Mouse (Mus musculus) ZHBTc4 (cell line): ENCODE data around the gene Lamtor3.
"Not testable (repeated sequence)": the region's sequence is repeated elsewhere in the genome, so short reads cannot be mapped to it uniquely, and the experiment has no call there.

ENCODE experiments used
- DNase-seq: peaks from one replicate; pipeline ENCODE4 v3.0.0-alpha.2; 2011; ENCODE audit warnings: low read depth, low spot score

Lamtor3 gene

DNA sequence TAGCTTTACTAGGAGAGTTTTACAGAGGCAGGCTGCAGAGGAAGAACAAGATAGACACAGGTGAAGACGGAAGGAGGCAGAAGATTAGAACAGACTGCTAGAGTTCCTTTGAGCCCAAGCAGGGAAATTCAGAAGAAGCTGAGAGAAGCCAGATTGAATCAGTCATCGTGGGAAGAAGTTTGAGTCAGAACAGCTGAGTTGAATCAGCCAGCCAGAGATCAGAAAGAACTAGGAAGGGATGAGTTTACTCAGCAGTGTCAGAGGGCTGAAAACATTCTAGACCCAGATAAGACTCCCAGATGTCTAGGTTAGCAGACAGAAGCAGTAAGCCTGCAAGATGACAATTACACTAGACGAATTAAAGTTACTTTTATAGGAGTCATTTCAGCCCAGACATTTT is 15.7 kb downstream of the Lamtor3 start:
- no peak for DNase-seq

DNA sequence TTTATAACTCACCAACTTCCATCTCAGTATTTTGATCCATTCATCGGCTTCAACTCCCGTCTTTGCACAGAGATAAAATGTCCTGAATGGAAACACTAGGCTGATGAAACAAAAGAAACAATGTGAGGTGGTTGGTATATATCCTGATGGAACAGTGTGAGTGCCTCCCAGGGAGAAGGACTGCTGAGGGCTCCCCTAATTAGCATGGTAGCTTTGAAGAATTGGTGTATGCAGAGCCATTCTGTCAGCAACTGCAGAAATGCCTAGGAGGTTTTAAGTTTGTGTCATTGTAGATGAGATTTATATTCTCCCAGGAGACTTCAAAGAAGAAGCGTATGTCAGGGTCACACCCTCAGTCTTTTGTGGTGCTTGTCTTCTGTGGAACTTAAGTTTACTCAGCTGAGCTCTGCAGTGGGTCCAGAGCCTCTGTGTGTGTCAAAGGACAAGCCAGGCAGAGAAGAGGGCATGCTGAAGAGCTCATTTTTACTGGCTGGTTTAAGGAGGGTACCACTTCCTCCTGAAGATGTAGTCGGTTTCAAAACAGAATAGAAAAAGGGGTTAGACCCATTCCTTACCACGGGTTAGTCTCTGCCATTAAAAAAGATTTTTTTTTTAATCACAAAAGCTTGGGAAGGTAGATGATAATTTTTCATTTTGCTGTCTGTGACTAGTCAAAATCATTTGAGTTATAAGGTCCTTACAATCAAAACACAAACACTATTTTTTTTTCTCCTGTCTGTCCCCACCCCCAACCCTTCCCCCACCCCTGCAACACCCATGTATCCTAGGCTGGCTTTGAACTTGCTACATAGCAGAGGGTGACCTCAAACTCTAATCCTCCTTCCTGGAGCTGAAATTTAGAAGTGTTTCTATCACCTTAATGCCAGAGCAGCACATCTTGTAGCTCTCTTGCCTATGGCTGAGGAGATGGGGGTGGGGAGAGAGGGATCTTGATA is 17.5 kb downstream of the Lamtor3 start:
- peak; percentile 29 for DNase-seq

DNA sequence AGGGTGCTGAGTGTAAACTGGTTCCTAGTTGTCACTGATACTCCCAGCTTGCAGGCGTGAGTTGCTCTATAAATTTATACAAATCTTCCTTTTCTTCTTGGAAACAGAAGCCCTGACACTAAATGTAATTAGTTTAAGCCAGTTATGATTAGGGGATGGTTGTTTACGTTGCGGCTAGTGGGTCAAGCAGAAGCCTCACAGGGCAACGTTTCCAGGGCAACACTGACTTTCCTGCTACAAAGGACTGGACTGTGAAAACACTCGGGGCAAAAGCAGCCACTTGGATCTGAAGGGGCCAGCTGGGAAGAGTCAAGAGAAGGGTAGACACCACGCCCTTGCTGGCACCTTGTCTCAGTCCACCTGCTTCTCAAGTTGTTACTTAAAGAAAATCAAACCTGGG is 18.2 kb downstream of the Lamtor3 start:
- no peak for DNase-seq

DNA sequence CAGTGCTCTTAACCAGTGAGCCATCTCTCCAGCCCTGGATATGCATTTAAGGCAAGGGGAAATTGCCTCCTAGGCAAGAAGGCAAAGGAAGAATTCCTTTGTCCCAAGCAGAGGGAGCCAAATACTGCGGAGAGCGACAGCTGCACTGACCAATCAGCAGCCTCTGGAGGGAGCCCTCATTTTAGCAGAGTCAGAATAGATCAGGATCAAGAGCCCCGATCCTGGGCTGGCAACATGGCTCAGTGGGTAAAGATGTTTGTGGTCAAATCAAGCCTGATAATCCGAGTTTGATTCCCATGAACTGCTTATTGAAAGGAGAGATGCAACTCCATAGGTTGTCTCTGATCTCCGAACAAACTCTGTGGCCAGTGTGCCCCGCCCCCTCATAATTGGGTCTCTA is 20.3 kb downstream of the Lamtor3 start:
- DNase-seq = peak; percentile 89

DNA sequence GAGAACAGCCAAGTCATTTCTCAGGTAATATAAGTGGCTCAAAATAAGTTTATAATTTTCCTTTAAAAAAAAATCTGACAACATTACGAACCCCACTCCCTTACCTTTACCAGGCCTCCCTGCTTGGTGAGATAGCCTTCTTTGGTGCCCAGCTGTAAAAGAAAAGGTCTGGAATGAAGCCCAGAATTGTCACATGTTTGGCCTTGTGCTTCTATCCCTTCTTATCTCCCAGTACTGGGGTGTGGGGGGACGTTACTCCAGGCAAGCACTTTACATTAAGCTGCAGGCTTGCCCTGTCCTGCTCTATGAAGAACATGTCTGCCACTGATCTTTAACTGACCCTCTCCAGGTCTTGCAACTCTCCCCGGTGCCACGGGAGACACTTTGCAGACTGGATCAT is 22.5 kb downstream of the Lamtor3 start:
- DNase-seq = no peak

DNA sequence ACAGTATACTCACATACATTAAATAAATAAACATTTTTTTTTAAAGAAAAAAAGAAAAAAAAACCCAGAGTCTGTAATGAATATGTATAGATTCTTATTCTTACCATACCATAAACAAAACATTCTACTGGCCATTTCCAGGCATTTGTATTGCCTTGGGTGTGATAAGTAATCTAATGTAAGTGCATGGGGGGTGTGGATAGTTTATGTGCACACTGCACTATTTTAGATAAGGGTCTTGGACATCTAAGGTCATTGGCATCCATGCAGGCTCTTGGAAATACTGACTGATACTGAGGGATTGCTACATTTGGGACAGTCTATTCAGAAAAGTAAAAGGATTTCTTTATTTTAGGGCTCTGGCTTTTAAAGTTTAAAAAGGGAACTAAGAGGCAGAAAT is 23.2 kb downstream of the Lamtor3 start:
- DNase-seq = no peak

DNA sequence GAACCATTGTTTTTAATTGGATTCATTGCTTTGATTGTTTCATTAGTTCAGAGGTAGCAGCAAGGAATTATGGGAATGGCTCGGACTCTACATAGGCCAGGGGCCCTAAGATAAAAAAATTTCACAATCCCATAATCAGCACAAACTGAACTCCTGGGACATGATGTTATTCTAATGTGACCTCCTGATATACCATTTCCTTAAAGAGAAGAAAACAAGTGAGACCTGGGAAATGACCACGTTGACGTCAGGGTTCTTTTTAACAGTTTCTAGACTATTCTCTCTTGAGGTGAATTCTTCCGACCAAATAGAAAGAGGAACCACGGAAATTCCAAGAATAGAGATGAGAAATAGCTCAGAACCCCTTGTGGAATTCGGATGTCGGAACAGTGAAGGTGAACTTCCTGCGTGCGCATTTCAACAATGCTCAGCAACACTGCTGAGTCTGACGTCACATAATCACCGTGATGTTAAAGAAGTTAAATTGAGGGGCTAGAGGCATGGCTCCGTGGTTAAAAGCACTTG is 23.9 kb downstream of the Lamtor3 start:
- DNase-seq = no peak

DNA sequence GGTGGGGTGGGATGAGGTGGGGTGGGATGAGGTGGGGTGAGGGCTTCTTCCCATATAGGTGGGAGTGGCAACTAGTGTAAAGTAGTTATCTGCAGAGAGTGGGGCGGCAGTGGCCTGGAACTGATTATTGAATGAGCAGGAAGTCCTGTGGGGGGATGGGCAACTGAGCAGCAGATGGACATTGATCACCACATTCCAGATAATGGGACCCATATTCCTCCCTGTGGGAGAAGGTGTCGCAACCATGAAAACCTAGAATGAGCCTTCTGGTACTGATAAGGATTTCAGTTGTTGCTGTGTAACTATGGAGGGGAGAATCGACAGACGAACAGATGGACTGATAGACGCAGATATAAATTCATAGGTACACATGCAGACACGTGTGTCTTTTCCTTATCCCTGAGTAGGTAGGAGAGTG is 25.4 kb downstream of the Lamtor3 start:
- no peak for DNase-seq

DNA sequence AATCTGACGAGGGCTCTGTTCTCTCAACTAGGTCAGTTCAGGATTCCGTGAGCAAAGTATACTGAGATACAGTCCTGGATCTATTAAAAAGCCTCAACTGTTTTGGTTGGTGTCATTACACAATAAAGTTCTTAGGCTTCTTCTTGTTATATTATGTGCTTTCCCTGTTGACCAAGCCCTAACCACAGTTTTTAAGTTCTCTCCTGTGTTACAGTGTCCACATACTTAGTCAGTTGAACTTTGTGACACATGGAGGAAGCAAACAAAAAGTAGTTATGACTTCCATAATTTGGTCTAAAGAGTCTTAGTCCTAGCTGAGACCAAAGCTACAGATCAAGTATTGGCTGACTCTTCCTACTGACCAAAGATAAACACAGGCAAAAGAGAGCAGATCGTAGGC is 28.5 kb downstream of the Lamtor3 start:
- DNase-seq = no peak

DNA sequence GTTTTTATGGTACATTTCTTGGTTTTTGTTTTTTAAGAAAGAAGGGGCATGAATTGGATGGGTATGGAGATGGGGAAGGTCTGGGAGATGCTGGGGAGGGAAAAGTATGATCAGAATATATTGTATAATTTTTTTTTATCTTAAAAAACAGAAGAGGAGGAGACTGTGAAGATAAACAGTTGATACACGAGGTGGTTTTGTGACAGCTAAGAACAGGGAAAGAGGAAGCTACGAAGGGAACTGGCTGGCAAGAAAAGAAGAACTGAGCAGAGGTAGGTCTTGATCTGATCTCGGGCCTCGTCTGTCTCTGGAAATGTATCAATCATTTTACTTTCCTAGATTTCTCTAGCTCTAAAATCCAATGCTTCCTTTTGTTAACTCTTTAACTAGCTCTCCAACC is 29.2 kb downstream of the Lamtor3 start:
- DNase-seq = no peak

DNA sequence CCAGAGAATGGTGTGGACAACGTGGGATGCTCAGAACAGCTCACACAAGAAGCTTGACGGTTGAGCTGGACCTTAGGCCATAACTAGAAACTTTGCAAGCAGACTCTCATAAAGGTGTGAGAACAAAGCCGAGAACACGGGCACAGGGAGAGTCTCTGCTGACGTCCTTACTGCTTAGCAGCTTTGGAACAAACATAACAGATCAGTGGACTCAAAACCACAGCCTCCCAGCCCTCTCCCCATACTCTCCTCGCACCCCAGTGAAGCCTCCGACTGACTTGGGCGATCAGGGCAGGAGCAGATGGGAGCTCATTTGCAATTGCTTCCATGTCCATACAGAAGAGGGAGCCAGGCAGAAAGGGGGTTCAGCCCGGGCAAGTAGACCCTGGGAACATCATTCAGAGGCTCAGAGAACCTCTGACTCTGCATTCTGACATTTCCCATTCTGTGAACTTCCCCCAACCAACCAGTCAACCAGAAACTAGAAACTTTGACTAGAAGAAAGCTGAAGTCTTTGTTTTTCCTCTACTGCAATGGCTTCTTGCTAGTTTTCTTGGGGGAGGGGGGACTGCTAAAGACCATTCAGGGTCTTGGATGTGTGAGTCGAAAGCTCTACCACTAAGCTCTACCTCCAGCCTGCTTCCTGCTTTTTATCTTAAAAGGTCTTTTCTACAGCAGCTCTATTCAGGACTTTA is 32.0 kb downstream of the Lamtor3 start:
- no peak for DNase-seq

DNA sequence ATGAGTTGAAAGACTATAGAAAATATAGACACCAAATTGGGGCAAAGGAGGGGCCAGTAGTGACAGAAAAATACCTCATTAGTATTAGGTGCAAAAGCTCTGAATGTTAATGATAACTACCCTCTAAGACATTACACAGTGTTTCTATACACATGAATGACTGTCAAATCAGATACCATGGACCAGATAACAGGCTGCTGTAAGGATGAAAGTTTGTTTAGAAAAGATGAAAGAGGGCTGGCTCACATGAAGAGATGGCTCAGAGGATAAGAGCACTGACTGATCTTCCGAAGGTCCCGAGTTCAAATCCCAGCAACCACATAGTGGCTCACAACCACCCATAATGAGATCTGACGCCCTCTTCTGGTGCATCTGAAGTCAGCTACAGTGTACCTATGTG is 33.0 kb downstream of the Lamtor3 start:
- DNase-seq = not testable (repeated sequence)

DNA sequence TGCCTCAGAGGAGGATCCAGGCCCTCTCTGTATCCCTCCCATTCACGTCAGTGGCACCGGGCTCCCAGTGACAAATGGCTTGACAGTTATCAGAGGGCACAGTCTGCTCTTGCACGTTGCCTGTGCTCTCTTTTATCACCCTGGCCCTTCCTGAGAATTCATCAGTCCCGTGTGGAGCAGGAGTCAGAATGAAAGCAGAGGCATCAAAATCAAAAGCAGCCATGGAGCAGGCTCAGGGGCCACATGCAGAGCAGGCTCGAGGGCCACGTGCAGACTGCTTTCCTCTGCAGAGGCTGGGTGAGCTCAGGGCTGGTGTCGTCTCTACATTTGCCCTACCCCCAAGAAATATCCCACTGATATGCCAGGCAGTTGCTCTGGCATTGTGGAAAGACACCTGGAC is 33.5 kb downstream of the Lamtor3 start:
- no peak for DNase-seq

DNA sequence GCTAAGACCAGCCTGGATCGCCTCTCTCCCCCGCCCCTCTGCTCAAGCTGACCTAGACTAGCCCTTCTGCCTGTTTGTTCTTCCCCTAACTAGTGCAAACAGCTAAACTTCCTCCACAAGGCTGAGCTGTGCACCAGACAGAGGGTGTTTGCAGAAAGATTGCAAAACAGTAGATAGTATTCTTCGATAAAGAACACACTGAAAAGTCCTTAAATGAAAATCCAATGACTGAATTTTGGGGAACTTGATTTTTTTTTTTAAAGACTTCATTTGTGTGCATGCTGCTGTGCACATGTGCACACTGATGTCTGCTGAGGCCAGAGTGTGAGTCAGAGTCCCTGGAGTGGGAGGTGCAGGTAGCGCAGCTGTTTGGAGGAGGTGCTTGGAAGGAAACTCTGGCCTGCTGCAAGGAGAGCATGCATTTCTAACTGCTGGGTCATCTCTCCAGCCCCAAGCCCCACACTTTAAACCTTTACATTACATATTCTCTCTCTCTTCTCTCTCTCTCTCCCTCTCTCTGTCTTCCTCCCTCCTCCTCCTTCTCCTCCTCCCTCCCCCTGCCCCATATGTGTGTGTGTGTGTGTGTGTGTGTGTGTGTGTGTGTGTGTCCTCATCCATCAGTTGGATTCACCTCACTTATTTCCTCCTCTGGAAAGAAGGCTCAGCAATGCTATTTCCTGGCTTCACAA is 34.1 kb downstream of the Lamtor3 start:
- DNase-seq = peak; percentile 37

DNA sequence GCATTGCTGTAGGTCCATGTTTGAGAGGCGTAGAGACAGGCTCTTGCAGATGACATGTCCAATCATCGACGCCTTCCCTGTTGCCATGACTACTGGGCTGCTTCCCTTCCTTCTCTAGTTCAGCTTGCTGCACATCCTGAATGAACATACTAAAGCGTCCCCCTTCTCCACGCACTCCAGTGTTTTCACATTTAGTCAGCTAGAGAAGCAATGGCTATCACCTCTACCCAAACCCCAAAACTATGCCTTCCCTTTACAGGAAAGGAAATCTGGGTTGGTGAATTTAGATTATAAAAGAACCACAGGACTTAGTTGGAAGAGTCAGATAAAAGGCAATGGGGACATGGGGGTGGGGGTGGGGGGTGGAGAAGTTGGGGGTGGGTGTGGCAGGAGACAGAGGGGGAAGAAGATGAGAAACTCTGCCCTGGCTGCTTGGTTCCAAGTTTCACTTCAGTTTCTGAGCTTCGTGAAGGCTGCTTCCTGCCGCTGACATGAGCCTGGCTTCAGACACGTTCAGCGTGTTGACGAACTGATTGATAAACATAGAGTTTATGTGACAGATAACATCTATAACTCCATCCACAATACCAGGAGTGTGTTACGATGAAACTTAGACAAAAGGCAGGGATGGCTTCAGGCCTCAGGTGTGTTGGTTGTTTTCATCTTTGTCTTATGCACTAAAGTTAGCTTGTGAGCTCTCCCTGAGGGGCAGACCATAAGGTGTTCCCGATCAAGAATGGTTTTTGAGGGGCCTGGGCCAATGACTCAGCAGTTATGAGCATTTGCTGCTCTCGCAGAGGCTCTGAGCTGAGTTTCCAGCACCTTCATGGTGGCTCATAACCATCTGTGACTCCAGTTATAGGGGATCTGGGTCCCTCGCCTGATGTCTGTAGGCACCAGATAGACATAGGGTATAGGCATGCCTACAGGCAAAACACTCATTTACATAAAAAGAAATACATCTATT is 34.9 kb downstream of the Lamtor3 start:
- DNase-seq = peak; percentile 64

DNA sequence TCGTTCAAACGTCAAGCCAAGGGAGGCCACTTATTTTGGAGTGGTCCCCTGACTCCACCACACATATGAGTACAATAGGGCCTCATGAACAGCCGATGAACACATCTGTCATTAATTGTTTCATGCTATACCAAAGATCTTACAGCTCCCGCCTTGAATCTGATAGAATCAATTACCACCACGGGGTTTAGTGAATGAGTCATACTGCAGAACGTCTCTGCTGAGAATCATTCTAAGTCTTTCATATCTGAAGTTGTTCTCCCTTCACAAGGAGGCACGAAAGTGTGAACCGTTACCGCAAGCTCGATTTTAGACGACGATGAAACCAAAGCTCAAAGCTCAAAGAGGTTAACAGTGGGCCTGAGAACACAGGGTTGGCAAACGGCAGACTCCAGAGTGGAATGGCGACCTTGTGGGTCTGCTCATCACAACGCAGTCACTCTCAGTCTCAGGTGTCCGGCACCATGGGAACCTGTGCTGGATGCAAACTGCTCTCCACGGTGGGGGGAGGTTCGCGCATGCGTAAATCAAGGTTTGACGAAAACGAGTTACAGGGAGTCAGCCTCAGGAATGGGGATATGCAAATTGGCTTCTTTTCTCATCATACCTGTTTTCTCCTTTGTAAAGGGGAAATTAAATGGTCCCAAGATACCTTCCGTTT is 36.1 kb downstream of the Lamtor3 start:
- peak; percentile 88 for DNase-seq

DNA sequence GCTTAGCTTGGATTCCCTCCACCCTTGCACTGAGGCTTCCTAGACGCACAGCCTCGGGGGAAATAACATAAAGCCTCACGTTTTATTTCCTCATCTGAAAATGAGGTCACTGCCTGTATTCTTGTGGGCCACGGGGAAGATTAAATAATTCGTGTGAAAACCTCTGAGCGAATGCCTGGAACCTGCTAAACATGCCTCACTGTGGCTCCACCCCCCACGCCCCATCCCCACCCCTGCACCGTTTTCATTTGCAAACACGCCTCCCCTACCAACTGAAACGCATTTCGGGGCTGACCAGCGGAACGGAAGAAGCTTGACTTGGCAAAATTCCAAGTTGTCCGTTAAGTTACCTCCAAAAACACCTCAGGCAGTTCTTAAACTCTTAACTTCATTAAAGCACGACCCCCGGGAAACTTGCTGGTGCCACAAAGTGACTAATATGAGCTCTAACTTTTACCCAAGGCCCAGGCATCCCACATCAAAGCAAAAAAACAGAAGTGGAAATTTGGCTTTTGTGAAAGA is 37.3 kb downstream of the Lamtor3 start:
- DNase-seq = peak; percentile 57

DNA sequence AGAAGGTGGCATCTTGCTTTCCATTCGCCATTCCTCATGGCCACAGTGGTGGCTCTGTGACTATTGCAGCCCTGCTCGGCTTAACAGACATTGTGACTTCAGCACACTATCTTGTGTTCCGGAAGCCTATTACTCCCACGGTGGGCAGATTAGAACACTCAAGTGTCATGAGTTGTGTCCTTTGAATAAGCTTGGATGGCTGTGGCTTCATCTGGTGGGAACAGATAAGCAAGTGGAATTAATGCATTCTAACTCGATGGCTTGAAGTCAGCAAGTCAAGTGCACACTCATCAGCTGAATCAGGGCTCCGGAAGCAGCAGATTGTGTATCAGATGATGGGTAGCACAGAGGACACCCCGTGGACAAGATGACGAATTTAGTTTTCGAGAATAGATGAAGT is 39.6 kb downstream of the Lamtor3 start:
- no peak for DNase-seq

DNA sequence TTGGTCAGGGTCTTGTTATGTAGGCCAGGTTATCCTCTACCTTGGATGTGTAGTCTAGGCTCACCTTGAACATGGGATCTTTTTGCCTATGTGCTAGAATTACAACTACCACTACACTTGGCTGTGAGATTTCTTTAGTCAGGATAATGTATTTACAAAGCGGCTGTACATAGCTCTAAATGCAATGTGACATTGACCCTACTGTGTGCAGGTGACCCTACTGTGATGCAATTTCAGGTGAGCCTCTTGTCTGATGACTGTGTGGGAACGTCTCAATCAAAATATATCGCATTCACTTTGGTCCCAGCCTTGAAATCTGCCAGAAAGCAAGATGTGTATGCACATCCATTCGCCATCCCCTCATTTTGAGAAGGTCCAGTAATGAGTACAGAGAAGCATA is 40.0 kb downstream of the Lamtor3 start:
- DNase-seq = no peak

DNA sequence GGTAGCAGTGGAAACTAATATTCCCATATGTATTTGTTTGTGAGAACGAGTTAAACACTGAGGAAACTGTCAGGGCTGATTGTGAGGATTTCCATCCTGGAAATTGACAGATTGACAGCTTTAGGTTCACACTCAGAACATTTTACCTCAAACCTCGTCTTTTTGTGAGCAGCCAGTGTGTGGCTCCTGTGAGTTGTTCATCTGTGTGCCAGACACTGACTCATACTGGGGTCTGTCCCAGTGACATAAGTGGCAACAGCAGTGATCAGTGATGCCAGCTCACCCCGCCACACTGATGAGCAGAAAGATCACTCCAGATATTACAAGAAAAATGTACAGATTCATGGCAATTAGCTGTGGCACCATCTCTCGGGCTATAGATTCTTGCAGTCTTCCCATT is 41.1 kb downstream of the Lamtor3 start:
- DNase-seq = no peak
